Mouse (Mus musculus) heart, embryonic 15.5 days (tissue): Measurements from ENCODE around the gene Efcab5. TPM values are rescaled to one million over a fixed set of nuclear protein-coding genes. Genes with fewer than 3 reads are reported as not detected.
A peak's percentile ranks its signal among the peaks of the same experiment; 100 is the strongest.
"Not testable (repeated sequence)": the region's sequence is repeated elsewhere in the genome, so short reads cannot be mapped to it uniquely, and the experiment has no call there.

Experiments
- ATAC-seq: fragments of 200-750 bp; cut with Nextera tagmentation; replicated peaks from 2 replicates; pipeline ENCODE4 v1.8.0; 2017; ENCODE audit warnings: low read depth, moderate TSS enrichment; ENCODE audit not compliant: insufficient number of reproducible peaks, insufficient read depth, low FRiP score
- H3K27ac ChIP-seq: fragments of 300-500 bp; sonication (generic); 2 replicates; pipeline ENCODE4 v1.5.1; 2015; ENCODE audit warnings: mild to moderate bottlenecking, inconsistent platforms
- H3K27me3 ChIP-seq: fragments of 300-500 bp; sonication (generic); 2 replicates; pipeline ENCODE4 v1.6.1; 2015; ENCODE audit warnings: inconsistent platforms
- H3K36me3 ChIP-seq: fragments of 300-500 bp; sonication (generic); 2 replicates; pipeline ENCODE4 v1.6.1; 2015; ENCODE audit warnings: mild to moderate bottlenecking, inconsistent platforms
- H3K4me1 ChIP-seq: fragments of 300-500 bp; sonication (generic); replicated peaks from 2 replicates; pipeline ENCODE4 v1.6.1; 2015; ENCODE audit warnings: inconsistent platforms
- H3K4me2 ChIP-seq: fragments of 300-500 bp; sonication (generic); 2 replicates; pipeline ENCODE4 v1.6.1; 2015; ENCODE audit warnings: inconsistent platforms, mild to moderate bottlenecking, moderate library complexity
- H3K4me3 ChIP-seq: fragments of 300-500 bp; sonication (generic); 2 replicates; pipeline ENCODE4 v1.5.1; 2015; ENCODE audit warnings: mild to moderate bottlenecking, inconsistent platforms
- H3K9ac ChIP-seq: fragments of 300-500 bp; sonication (generic); 2 replicates; pipeline ENCODE4 v1.6.1; 2015; ENCODE audit warnings: mild to moderate bottlenecking, inconsistent platforms
- H3K9me3 ChIP-seq: fragments of 300-500 bp; sonication (generic); replicated peaks from 2 replicates; pipeline ENCODE4 v1.6.1; 2016; ENCODE audit warnings: inconsistent platforms
- WGBS: fragments of 180-500 bp; shearing (Covaris S2); methylation state at CpG from one replicate; pipeline ENCODE4 v1.1.7; 2015; ENCODE audit warnings: mixed read lengths; 5-methylcytosine and 5-hydroxymethylcytosine counted together
- polyA plus RNA-seq: library from polyadenylated mRNA; unstranded; fragments of >200 nt; fragmentation: Nextera tagmentation; extraction: Ambion mirVana; gene quantifications from 2 replicates; pipeline ENCODE4 v1.2.1, GENCODE M21; 2015

Efcab5 gene
- polyA plus RNA-seq, 1 experiment from 2014 or later, result 0.28 TPM

DNA sequence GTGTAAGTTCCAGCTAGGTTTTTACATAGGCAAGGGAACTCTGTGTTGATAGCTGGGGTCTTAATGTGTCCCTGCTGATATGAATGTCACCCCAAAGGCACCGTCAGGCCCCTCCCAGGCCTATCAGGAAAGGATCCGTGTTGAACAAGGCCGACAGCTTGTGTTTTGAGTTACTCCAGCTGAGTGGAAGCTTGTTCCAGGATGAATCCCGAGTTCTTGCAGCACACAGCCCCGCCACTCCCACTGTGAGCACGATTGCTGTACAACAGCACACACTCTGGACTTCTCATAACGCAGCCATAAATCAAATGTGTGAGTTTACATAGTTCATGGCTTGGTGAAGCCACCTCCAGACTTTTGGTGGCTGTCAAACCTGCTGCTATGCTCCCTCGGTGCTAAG is 94.6 kb downstream of the Efcab5 start:
- ATAC-seq, result no peak
- no peak overlapping the region for H3K4me3 ChIP-seq
- peaks cover 13% of the 10 kb centered on the region for H3K4me1 ChIP-seq
- 52% methylated on average over 8 of the region's 8 CpGs for WGBS
- no peaks in the 10 kb centered on the region for H3K27me3 ChIP-seq
- no peaks in the 10 kb centered on the region for H3K36me3 ChIP-seq
- H3K9me3 ChIP-seq, result no peaks in the 10 kb centered on the region
- H3K9ac ChIP-seq, result no peak overlapping the region
- H3K27ac ChIP-seq, result no peak overlapping the region
- H3K4me2 ChIP-seq, result no peak overlapping the region

DNA sequence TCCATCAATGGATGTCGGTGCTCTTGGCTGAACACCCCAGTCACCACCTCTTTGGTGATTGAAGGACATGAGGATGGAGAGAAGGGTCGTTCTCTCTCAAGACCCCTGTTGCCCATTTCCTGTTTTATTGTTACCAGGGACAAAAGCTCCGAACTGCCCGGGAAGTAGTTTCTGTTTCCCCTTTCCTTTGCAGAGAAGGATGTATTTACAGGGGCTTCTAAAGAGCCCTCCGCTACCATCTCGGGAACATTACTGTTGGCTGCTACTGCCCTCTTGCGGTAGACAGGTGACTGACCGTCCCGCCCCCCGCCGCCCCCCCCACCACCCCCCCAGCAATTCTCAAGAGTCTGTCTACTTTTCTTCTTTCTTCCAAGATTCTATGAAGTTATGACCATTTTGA is 95.6 kb downstream of the Efcab5 start:
- 2% methylated on average over 11 of the region's 11 CpGs for WGBS
- H3K4me1 ChIP-seq, result peaks cover 13% of the 10 kb centered on the region
- no peaks in the 10 kb centered on the region for H3K36me3 ChIP-seq
- peak overlapping the region; percentile 36 for H3K4me3 ChIP-seq
- no peaks in the 10 kb centered on the region for H3K27me3 ChIP-seq
- ATAC-seq, result no peak
- no peak overlapping the region for H3K27ac ChIP-seq
- H3K9ac ChIP-seq, result no peak overlapping the region
- no peaks in the 10 kb centered on the region for H3K9me3 ChIP-seq
- H3K4me2 ChIP-seq, result peak overlapping the region; percentile 58

DNA sequence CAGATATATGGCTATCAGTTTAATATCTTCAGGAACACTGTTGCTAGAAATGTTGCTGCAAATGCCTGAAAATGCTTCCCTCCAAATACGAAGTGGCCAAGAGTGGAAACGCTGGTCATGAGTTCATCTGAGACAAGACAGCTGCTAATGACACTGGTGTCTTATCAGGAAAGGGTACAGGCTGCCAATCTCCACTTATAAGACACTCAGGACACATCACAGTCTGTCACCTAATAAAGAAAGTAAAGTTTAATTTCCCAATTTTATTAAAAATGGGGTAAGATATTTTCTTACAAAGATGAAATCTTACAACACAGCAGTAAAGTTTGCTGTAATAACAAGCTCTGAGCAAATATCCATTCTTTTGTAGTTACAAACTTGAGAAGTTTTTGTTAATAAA is 99.6 kb downstream of the Efcab5 start:
- WGBS, result 39% methylated on average over 2 of the region's 2 CpGs
- Histone ChIP-seq H3K36me3 (no peaks in the 10 kb centered on the region), H3K9me3 (no peaks in the 10 kb centered on the region), H3K4me2 (no peak overlapping the region), H3K27ac (no peak overlapping the region), H3K9ac (no peak overlapping the region), H3K4me1 (0 out of 2 replicates have a peak, but pooled peaks cover 4% of the 10 kb centered on the region), H3K27me3 (no peaks in the 10 kb centered on the region), H3K4me3 (no peak overlapping the region)
- no peak for ATAC-seq

DNA sequence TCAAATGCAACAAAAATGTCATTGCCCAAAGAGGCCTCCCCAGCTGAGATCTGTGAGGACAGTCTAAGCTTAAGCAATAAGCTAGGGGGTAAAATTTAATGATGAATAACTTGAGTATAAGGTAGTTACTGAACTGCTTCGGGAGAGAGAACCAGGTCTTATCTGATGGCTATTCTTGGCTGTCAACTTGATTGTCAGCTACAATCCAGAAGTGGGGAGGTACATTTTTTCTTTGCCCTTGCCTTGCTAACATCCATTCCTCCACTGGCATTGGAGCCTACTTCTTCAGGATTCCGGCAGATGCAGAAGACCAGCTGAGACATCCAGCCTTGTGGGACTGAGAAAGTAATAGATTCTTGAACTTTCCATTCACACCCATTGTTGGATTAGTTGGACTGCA is 101.8 kb downstream of the Efcab5 start:
- Histone ChIP-seq H3K4me3 (no peak overlapping the region), H3K27me3 (peaks cover 9% of the 10 kb centered on the region; the same call in 1 of the 2 replicates), H3K9ac (no peak overlapping the region), H3K4me1 (no peaks in the 10 kb centered on the region), H3K27ac (no peak overlapping the region), H3K36me3 (no peaks in the 10 kb centered on the region), H3K9me3 (no peaks in the 10 kb centered on the region), H3K4me2 (no peak overlapping the region)
- 56% methylated on average over 2 of the region's 2 CpGs for WGBS
- ATAC-seq, result no peak

DNA sequence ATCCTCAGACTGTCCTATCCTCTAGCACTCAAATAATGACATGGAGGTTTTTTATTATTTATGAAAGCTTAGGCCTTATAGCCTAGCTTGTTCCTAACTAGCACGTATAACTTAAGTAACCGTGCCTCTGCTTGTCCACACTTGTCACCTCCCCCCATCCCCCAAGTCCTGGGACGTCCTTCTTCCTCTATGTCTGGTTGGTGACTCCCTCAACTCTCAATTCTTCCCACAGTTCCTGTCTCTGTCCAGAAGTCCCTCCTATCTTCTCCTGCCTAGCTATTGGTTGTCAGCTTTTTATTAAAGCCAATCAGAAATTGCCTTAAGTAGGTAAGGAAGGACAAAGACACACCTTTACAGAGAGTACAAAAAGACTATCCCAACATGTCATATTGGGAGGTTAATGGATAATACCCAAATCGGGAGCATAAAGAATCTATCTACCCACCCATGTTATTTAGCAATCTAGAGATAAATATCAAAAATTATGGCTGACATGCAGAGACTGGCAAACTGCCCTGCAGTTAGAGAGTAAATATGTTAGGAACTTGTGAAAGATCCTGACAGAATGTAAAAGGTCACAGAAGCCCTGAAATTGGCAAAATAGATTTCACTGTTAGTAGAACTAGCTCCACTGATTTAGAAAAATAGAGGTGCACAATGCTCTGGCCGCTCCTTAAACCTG is 104.6 kb downstream of the Efcab5 start:
- Histone ChIP-seq H3K36me3 (no peaks in the 10 kb centered on the region), H3K9me3 (no peaks in the 10 kb centered on the region), H3K4me1 (no peaks in the 10 kb centered on the region), H3K4me2 (no peak overlapping the region), H3K9ac (no peak overlapping the region), H3K27ac (no peak overlapping the region), H3K4me3 (no peak overlapping the region), H3K27me3 (peaks cover 13% of the 10 kb centered on the region)
- 52% methylated on average over 5 of the region's 5 CpGs for WGBS
- no peak for ATAC-seq

DNA sequence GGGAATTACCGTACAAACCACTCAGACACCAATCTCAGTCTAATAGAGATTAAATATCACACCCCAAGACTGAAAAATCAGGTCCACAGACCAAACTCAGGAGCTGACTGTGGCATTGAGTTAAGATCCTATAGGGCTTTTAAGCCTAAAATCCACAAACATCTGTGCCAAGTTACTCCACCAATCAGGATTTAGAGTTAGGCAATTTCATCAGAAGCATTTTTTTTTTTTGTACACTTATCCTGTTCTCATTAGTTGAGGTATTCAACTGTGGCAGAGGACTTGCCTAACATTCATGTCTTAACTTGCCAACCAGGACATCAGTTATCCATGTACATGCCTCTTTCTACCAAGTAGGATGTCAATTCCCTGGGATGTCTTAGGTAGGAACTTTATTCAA is 109.4 kb downstream of the Efcab5 start:
- no peak overlapping the region for H3K4me2 ChIP-seq
- no peaks in the 10 kb centered on the region for H3K9me3 ChIP-seq
- H3K4me3 ChIP-seq, result no peak overlapping the region
- H3K9ac ChIP-seq, result no peak overlapping the region
- H3K27ac ChIP-seq, result no peak overlapping the region
- ATAC-seq, result no peak
- 95% methylated on average over 1 of the region's 1 CpGs for WGBS
- peaks cover 13% of the 10 kb centered on the region for H3K27me3 ChIP-seq
- peaks cover 15% of the 10 kb centered on the region for H3K36me3 ChIP-seq
- peaks cover 8% of the 10 kb centered on the region for H3K4me1 ChIP-seq

DNA sequence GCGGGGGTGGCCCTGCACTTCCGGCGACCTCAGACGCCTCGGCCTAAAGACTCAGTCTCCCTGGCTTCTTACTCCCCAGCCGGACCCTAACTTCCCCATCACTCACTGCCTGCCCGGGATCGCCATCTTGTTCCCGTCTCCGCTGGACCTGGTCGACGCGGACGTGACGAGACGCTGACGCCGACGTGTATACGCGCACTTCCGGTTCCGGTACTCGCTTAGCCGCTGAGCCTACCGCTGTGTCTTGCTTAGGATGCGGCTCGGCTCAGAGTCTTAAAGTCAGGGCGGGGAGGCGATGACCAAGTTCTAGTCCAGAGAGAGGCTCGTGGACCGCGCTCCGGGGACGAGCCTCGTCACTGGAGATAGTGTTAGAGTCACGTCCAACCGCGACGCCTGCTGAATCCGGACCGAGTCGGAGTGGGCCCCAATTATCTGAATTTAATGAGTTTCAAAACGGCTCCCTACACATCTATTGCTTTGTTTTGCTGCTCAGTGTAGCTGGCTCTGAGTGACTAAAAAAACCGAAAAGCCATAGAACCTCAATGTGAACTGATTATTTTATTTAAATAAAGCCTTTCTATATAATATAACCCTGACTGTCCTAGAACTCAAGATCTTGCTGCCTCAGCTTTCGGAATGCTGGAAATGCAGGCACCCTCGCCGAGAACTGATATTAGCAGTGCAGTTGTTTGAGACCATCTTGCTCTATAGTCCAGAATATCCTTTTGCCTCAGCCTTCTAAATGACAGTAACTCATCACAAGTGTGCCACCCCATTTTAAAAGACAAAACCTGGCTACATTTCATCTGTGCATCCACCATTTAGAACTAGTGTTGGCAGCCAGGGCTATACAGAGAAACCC is 110.3 kb downstream of the Efcab5 start, which contains the start of gene Nsrp1:
Nsrp1 (minus strand) TSS at position 163 of the 862 bp plus-strand sequence.
- Histone ChIP-seq H3K27ac (peak within 1 kb of the TSS; percentile 78), H3K9me3 (no peaks in the 10 kb centered on the region), H3K4me3 (peak within 1 kb of the TSS; percentile 80), H3K4me2 (peak within 1 kb of the TSS; percentile 89), H3K27me3 (peaks cover 13% of the 10 kb centered on the region), H3K36me3 (peaks cover 22% of the 10 kb centered on the region), H3K9ac (peak within 1 kb of the TSS; percentile 55), H3K4me1 (peaks cover 8% of the 10 kb centered on the region)
- peak; percentile 93 for ATAC-seq
- 2% methylated on average over 48 of the region's 48 CpGs for WGBS

DNA sequence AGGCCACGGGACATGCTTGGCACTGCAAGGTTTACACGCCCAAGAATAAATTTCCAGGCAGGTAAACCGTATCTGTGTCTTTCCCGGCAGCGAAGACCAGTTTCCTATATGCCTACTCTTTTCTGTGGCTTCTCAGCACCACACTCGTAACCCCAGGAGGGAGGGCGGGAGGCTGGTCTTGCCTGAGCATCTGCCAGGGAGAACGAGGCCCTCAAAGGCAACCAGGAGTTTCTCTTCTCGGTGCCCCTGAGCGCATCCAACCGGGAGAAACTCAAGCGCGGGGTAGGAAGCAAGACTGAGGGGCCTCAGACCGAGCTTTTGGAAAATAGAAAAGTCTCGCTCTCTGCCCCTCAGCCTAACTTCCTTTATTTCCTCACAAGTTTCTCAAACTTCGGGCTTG is 111.0 kb downstream of the Efcab5 start:
- Histone ChIP-seq H3K27ac (peak overlapping the region; percentile 78), H3K27me3 (peaks cover 9% of the 10 kb centered on the region), H3K9me3 (no peaks in the 10 kb centered on the region), H3K36me3 (peaks cover 22% of the 10 kb centered on the region), H3K9ac (peak overlapping the region; percentile 55), H3K4me1 (peaks cover 8% of the 10 kb centered on the region), H3K4me3 (peak overlapping the region; percentile 80), H3K4me2 (peak overlapping the region; percentile 89)
- WGBS, result 2% methylated on average over 16 of the region's 16 CpGs
- ATAC-seq, result no peak

DNA sequence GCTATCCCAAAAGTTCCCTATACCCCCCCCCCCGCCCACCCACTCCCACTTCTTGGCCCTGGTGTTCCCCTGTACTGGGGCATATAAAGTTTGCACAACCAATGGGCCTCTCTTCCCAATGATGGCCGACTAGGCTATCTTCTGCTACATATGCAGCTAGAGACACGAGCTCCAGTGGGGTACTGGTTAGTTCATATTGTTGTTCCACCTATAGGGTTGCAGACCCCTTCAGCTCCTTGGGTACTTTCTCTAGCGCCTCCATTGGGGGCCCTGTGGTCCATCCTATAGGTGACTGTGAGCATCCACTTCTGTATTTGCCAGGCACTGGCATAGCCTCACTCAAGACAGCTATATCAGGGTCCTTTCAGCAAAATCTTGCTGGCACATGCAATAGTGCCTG is 111.4 kb downstream of the Efcab5 start:
- Histone ChIP-seq H3K36me3 (peaks cover 22% of the 10 kb centered on the region), H3K27ac (peak overlapping the region; percentile 78; the same call in 1 of the 2 replicates), H3K4me2 (peak overlapping the region; percentile 89), H3K9ac (peak overlapping the region; percentile 55), H3K4me3 (peak overlapping the region; percentile 80)
- not testable (repeated sequence) for H3K9me3 ChIP-seq, H3K27me3 ChIP-seq, ATAC-seq, H3K4me1 ChIP-seq
- WGBS, result 60% methylated on average over 4 of the region's 4 CpGs

DNA sequence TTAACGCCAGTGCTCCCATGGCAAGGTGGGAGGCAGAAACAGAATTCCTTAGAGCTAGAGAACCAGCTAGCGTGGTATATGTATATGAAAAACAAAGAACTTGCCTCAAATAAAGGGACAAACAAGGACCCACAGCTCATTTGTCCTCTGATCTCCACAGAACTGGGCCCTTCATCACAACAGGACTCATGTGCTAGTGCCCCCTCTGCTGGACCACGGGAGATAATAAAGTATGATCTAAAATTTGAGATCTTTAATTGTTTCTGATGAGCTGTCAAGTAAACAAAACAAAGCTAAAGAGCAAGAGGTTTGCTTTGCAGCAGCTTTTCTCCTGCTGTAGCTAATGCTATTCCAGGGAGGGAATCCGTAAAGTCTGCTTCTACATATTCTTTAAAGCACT is 118.0 kb downstream of the Efcab5 start:
- peaks cover 30% of the 10 kb centered on the region for H3K36me3 ChIP-seq
- no peaks in the 10 kb centered on the region for H3K27me3 ChIP-seq
- no peak overlapping the region for H3K4me3 ChIP-seq
- H3K9ac ChIP-seq, result no peak overlapping the region
- no peaks in the 10 kb centered on the region for H3K9me3 ChIP-seq
- 0 out of 2 replicates have a peak, but pooled peaks cover 4% of the 10 kb centered on the region for H3K4me1 ChIP-seq
- 74% methylated on average over 4 of the region's 4 CpGs for WGBS
- no peak overlapping the region for H3K4me2 ChIP-seq
- H3K27ac ChIP-seq, result no peak overlapping the region
- ATAC-seq, result no peak

DNA sequence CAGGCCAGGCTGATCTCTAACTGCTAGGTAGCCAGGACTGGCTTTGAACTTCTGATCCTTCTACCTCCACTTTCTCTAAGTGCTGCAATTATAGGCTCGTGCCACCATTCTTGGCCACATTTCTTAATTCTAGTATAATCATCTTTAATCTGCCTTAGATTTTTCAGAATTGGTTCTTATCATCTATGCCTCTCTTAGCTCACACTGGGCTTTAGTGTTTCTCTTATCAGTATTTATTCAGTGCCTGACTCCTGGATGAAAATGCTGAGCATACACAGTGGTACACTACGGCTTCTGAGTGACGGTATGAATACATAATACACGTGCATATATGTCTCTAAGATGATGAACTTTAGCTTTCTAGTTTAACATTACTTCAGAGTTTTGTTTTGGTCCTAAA is 119.9 kb downstream of the Efcab5 start:
- no peak overlapping the region for H3K4me3 ChIP-seq
- H3K9me3 ChIP-seq, result no peaks in the 10 kb centered on the region
- no peak overlapping the region for H3K4me2 ChIP-seq
- no peak for ATAC-seq
- no peak overlapping the region for H3K27ac ChIP-seq
- WGBS, result 73% methylated on average over 4 of the region's 4 CpGs
- no peaks in the 10 kb centered on the region for H3K27me3 ChIP-seq
- peaks cover 15% of the 10 kb centered on the region for H3K36me3 ChIP-seq
- H3K4me1 ChIP-seq, result 0 out of 2 replicates have a peak, but pooled peaks cover 4% of the 10 kb centered on the region
- H3K9ac ChIP-seq, result no peak overlapping the region
